Mouse (Mus musculus): Measurements from ENCODE around the gene Clasp1.

The Clasp1 gene

DNA sequence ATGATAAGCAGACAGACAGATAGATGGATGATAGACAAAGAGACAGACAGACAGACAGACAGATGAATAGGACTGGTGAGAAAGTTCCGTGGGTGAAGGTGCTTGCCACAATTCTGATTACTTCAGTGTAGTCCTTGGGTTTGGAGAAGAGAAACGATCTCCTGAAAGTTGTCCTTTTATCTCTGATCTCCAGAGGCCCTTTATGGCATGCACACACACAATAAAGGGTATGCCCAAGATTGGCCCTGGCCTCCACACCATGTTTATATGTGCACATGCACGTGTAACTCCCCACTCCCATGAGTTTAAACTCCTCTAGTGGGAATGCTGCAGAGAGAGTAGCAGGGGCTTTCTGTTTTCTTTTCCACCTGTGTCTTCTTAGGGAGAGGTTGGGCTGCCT, 14.6 kb downstream of the Clasp1 start:
- no peak for DNase-seq (ENCODE audit: low spot score)

DNA sequence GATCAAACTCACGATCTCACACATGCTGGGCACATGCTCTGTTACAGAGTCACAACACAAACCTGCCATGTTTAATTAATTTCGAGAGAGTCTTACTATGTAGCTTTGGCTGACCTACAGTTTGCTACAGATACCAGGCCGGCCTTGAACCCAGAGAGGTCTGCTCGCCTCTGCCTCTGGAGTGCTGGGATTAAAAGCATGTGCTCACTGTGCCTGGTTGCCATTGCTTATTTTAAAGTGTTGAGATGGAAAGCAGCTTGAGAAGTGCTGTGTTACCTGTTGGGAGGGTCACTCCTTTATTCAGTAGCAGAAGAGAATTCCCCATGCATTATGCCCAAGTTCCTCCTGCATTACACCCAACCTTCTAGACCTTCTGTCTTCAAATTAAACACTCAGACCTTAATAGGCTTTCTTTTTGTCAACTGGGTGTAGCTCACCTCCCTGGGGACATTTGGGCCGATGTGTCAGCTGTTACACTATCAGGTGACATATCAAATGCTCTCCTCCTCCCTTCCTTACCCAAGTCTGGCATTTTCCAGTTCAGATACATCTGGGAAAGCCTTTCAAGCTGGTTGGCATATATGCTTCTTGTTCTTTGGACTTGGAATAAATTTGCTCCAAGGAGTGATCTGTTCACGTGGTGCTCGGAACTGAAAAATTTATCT, 18.9 kb downstream of the Clasp1 start:
- DNase-seq (ENCODE audit: low spot score): no peak

DNA sequence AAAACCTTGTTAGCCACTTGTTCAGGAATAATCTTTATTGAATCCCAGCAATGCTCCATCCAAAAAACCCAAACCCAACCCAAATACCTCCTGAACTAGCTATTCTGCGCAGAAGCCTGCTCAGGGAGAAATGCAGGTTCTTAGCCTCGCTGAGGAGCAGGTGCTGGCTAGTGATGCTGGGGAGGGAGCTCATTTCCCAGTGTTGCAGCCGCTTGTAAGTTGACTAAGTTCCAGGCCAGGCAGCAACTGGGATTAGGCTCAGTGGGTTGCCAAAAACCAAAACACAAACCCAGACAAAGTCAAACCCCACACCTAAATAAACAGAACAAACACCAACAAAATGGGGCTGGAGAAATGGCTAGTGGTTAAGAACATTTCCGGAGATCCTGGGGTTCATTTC, 20.4 kb downstream of the Clasp1 start:
- no peak for DNase-seq (ENCODE audit: low spot score)

DNA sequence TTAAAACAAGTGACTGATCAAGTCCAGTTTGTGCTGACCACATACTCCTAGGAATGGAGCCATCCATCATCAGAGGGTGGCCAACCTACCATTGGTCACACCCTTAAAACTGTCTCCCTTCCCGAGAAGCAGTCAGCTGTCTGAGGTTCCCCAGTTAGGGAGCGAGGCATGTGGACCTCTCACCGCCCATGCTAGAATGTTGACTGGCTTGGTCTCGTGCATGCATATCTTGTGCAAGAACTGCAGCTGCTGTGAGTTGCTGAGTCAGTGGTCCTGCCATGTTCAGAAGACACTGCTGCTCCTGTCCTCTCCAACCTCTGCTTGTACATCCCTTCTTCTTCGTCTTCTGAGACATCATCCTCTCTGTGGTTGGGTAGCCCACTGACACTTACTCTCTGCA, 22.0 kb downstream of the Clasp1 start:
- no peak for DNase-seq (ENCODE audit: low spot score)

GRCm38 (mm10) chr1:118413169-118413568, 24.3 kb downstream of the Clasp1 start:
- no peak for DNase-seq (ENCODE audit: low spot score)

- DNase-seq (ENCODE audit: low spot score): no peak
Observed at GRCm38 (mm10) chr1:118417047-118417730, 28.3 kb downstream of the Clasp1 start.

DNA sequence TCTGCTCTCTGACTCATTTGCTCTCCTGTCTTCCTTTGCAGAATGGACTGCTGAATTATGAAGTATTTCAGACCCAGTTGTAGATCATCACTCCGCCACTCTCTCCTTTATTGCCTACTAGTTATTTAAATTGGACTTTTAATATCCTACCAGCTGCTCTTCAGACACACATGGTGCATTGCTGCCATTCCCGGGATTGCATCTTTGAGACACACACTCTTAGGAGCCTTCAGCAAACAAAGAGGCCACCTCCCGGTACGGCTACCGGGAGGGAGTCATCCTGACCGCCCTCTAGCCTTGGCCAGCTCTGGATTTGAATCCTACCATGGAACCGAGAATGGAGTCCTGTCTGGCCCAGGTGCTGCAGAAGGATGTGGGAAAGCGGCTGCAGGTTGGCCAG, 30.5 kb downstream of the Clasp1 start:
- DNase-seq (ENCODE audit: low spot score): no peak

DNA sequence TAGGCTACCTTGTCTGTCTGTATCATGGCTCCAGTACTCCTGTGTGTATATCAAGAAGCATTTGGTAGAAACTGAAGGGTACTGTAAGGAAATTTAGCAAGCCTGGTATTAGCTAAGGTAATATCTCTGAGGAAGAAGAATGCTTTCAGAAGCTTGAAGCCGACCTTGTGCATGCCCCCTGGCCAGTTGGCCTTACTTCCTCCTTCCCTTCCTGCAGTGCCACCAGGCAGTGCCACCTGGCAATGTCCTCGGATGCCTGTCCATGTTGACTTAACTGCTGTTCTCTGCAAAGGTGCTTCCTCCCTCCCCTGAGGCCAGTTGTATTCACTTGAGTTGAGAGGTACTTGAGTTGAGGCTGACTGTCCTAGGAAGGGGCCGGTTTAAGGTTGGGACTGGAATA, 32.3 kb downstream of the Clasp1 start:
- no peak for DNase-seq (ENCODE audit: low spot score)

DNA sequence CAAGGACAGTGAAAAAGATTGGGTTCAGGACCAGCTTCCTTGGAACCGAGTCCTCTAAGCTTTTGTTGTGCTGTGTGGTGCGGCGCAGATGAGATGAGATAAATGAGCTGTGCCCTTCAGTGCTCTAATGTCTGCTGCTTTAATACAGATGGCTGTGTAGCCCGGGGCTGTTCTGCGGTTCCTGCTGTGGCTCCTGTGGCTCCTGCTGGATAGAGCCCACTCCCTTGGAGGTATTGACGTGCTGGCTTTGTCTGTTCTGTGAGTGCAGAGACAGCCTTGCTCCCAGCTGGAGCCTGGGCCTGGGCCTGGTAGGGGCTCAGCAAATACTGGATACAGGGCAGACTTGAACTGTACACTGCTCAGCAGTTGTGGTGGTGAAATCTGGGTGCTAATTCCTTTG, 34.0 kb downstream of the Clasp1 start:
- DNase-seq (ENCODE audit: low spot score): no peak

GRCm38 (mm10) chr1:118425982-118426381, 37.1 kb downstream of the Clasp1 start:
- no peak for DNase-seq (ENCODE audit: low spot score)

GRCm38 (mm10) chr1:118428354-118429084, 39.7 kb downstream of the Clasp1 start:
- DNase-seq (ENCODE audit: low spot score): no peak

GRCm38 (mm10) chr1:118431548-118431947, 42.7 kb downstream of the Clasp1 start:
- DNase-seq (ENCODE audit: low spot score): no peak

GRCm38 (mm10) chr1:118435001-118435473, 46.2 kb downstream of the Clasp1 start:
- DNase-seq (ENCODE audit: low spot score): no peak

DNA sequence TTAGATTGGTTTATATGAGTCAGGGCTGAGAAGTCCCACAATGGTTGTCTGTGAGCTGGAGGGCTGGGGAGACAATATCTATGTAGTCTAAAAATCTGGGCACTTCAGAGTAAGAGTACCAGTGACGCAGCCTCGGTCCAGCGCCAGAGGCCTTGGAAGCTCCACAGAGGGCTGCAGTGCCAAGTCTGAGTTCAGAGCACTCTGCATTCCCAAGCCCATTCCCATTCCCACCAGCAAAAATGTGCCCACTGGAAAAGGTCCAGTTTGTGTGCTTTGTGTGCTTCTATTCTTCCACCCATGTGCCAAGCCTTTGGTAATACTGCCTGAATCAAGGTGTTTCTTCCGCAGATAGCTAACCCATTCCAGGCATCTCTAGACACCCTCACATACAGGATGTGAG, 49.0 kb downstream of the Clasp1 start:
- DNase-seq (ENCODE audit: low spot score): no peak

- DNase-seq (ENCODE audit: low spot score): no peak
Observed at GRCm38 (mm10) chr1:118438332-118438731, 49.5 kb downstream of the Clasp1 start.

GRCm38 (mm10) chr1:118440547-118440946, 51.7 kb downstream of the Clasp1 start:
- DNase-seq (ENCODE audit: low spot score): no peak

GRCm38 (mm10) chr1:118444420-118444819, 55.6 kb downstream of the Clasp1 start:
- DNase-seq (ENCODE audit: low spot score): no peak

- no peak for DNase-seq (ENCODE audit: low spot score)
Observed at GRCm38 (mm10) chr1:118444988-118445387, 56.1 kb downstream of the Clasp1 start.

- DNase-seq (ENCODE audit: low spot score): no peak
Observed at GRCm38 (mm10) chr1:118445441-118445840, 56.6 kb downstream of the Clasp1 start.

- no peak for DNase-seq (ENCODE audit: low spot score)
Observed at GRCm38 (mm10) chr1:118446006-118446405, 57.1 kb downstream of the Clasp1 start.

DNA sequence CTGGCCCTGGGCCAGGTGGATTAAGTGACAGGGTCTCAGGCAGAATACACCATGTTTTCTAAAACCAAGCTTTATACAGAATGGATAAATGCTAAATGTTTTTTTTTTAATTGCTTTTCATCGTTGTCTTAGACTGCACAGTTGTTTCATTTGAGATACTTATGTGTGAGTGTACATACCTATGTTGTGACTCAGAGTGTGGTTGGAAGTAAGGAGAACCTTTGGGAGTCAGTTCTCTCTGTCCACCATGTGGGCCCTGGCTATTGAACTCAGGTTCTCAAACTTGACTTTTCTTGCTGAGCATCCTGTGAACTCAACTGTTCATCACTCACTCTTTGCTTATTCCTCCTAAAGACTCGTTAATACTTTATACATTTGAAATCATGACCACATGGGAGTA, 58.3 kb downstream of the Clasp1 start:
- DNase-seq (ENCODE audit: low spot score): no peak

- no peak for DNase-seq (ENCODE audit: low spot score)
Observed at GRCm38 (mm10) chr1:118448214-118448613, 59.4 kb downstream of the Clasp1 start.

GRCm38 (mm10) chr1:118450891-118451450, 62.1 kb downstream of the Clasp1 start:
- DNase-seq (ENCODE audit: low spot score): no peak
